Mouse (Mus musculus) embryonic facial prominence, embryonic 15.5 days (tissue): ENCODE results near the gene Myh13. TPM values are rescaled to one million over a fixed set of nuclear protein-coding genes. Genes with fewer than 3 reads are reported as not detected.

Experiments
- ATAC-seq: fragments of 200-750 bp; cut with Nextera tagmentation; 2 replicates; pipeline ENCODE4 v1.8.0; 2017; ENCODE audit warnings: low read depth, moderate TSS enrichment; ENCODE audit not compliant: insufficient number of reproducible peaks, low FRiP score, low TSS enrichment
- H3K27ac ChIP-seq: fragments of 300-500 bp; sonication (generic); replicated peaks from 2 replicates; pipeline ENCODE4 v1.5.1; 2015; ENCODE audit warnings: mild to moderate bottlenecking, inconsistent platforms
- H3K27me3 ChIP-seq: fragments of 300-500 bp; sonication (generic); 2 replicates; pipeline ENCODE4 v1.6.1; 2015; ENCODE audit warnings: inconsistent platforms
- H3K36me3 ChIP-seq: fragments of 300-500 bp; sonication (generic); 2 replicates; pipeline ENCODE4 v1.6.1; 2015; ENCODE audit warnings: mild to moderate bottlenecking, inconsistent platforms
- H3K4me1 ChIP-seq: fragments of 300-500 bp; sonication (generic); 2 replicates; pipeline ENCODE4 v1.6.1; 2015; ENCODE audit warnings: inconsistent platforms
- H3K4me2 ChIP-seq: fragments of 300-500 bp; sonication (generic); replicated peaks from 2 replicates; pipeline ENCODE4 v1.6.1; 2015; ENCODE audit warnings: mild to moderate bottlenecking, inconsistent platforms
- H3K4me3 ChIP-seq: fragments of 300-500 bp; sonication (generic); replicated peaks from 2 replicates; pipeline ENCODE4 v1.5.1; 2015; ENCODE audit warnings: mild to moderate bottlenecking, inconsistent platforms
- H3K9ac ChIP-seq: fragments of 300-500 bp; sonication (generic); 2 replicates; pipeline ENCODE4 v1.6.1; 2015; ENCODE audit warnings: inconsistent platforms
- H3K9me3 ChIP-seq: fragments of 300-500 bp; sonication (generic); replicated peaks from 2 replicates; pipeline ENCODE4 v1.6.1; 2016; ENCODE audit warnings: inconsistent platforms
- WGBS: fragments of 180-500 bp; shearing (Covaris S2); methylation state at CpG from one replicate; pipeline ENCODE4 v1.1.7; 2015; 5-methylcytosine and 5-hydroxymethylcytosine counted together
- polyA plus RNA-seq: library from polyadenylated mRNA; unstranded; fragments of >200 nt; fragmentation: Nextera tagmentation; extraction: Ambion mirVana; gene quantifications from 2 replicates; pipeline ENCODE4 v1.2.1, GENCODE M21; 2015

Gene Myh13
- polyA plus RNA-seq, 1 experiment from 2014 or later = 0.11 TPM

GRCm38 (mm10) chr11:67392369-67392768, 70.9 kb downstream of the Myh13 start:
- Histone ChIP-seq H3K27ac (no peak overlapping the region), H3K9ac (no peak overlapping the region), H3K27me3 (no peaks in the 10 kb centered on the region), H3K4me1 (no peaks in the 10 kb centered on the region), H3K4me3 (no peak overlapping the region), H3K36me3 (no peaks in the 10 kb centered on the region), H3K9me3 (no peaks in the 10 kb centered on the region), H3K4me2 (no peak overlapping the region)
- WGBS = 82% methylated on average over 3 of the region's 3 CpGs
- no peak for ATAC-seq

DNA sequence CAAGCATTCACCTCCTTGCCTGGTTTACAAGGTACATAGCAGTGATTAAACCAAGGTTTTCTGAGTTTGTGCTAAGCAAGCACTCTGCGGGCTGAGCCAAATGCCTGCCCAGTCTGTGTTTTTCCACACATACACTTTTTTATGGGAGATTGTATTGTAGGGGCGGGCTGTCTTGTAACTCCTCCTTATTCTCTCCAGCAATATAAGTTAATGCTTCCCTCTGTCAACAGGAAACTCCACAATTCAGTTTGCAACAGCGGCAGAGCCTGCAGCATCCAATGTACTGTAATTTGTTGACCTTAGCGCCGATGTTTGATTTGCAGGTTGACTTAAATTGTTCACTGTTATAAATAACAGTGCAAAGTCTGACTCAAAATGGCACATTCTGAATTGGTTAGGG, 79.5 kb downstream of the Myh13 start:
- Histone ChIP-seq H3K9ac (no peak overlapping the region), H3K4me1 (no peaks in the 10 kb centered on the region), H3K27me3 (no peaks in the 10 kb centered on the region), H3K4me2 (no peak overlapping the region), H3K27ac (no peak overlapping the region), H3K36me3 (no peaks in the 10 kb centered on the region), H3K9me3 (no peaks in the 10 kb centered on the region), H3K4me3 (no peak overlapping the region)
- ATAC-seq = no peak
- 84% methylated on average over 5 of the region's 5 CpGs for whole genome bisulfite sequencing

- no peak overlapping the region for H3K27ac ChIP-seq
- no peak for ATAC-seq
- H3K27me3 ChIP-seq = 0 out of 2 replicates have a peak, but pooled peaks cover 3% of the 10 kb centered on the region
- WGBS = 56% methylated on average over 6 of the region's 6 CpGs
- no peak overlapping the region for H3K4me3 ChIP-seq
- no peaks in the 10 kb centered on the region for H3K9me3 ChIP-seq
- no peak overlapping the region for H3K4me2 ChIP-seq
- no peak overlapping the region for H3K9ac ChIP-seq
- no peaks in the 10 kb centered on the region for H3K4me1 ChIP-seq
- no peaks in the 10 kb centered on the region for H3K36me3 ChIP-seq
Measured at GRCm38 (mm10) chr11:67414346-67414940, 93.0 kb downstream of the Myh13 start.

Other genes starting within 250 kb of the Myh13 start
- gene Myh3, start 243.4 kb upstream of the Myh13 start, polyA plus RNA-seq = 150 and 219 TPM in 2 replicates
- gene Myh2, start 150.6 kb upstream of the Myh13 start, polyA plus RNA-seq = 0.24 and 0.44 TPM in 2 replicates
- gene Myh1, start 121.6 kb upstream of the Myh13 start, polyA plus RNA-seq = 0.75 and 1.0 TPM in 2 replicates
- gene Myh4, start 83.6 kb upstream of the Myh13 start, polyA plus RNA-seq = 0.18 and 0.20 TPM in 2 replicates
- 55.8 and 79.6 TPM in 2 replicates for gene Myh8, start 44.5 kb upstream of the Myh13 start, polyA plus RNA-seq
- 24.4 and 25.0 TPM in 2 replicates for gene Gas7, start 133.8 kb downstream of the Myh13 start, polyA plus RNA-seq